8 mouse cellular contexts compared by ENCODE assay signal in the genomic region with DNA sequence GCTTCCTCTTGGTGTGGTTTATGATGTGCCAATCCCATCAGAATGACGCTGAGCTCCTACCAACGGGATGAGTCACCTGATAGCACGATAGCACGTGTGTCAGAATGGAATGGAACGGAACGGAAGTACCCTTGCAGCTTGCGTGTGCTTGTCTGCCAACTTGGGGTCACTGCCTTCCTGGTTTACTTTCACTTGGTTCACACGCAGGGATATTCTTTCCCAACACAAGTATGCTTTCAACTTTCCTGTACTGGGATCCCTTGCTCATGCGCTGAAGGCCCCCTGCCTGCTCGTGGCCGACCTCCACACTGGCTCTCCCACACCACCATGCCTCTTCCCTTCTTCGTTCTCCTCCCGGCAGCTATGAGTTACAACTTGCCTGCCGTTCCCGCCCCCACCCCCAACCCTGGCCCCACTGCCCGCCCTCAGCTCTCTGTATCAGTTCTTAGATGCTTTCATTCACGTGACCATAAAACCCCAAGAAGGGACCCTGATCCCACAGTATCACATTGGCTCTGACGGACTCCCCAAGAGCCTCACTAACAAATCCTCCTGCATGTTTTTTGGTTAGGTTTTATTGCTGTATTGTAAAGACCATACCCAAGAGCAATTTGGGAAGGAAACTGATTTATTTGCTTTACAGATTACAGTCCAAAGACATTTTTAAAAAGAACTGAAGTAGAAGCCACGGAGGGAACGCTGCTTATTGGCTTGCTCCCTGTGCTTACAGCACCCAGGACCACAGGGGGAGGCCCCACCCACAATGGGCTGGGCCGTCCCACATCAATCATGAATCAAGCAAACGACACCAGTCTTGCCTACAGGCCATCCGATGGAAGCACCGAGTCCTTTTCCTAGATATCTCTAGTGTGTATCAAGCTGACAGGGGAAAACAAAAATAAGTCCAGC. TPM values are rescaled to one million over a fixed set of nuclear protein-coding genes. Genes with fewer than 3 reads are reported as not detected.
DNase-seq lines count a peak whose midpoint lies in the region; ATAC-seq and TF ChIP-seq lines count a peak whose summit lies in the region.

No protein-coding gene starts in this region.

- peak; percentile 48; the same call in 1 of the 2 replicates for ATAC-seq in heart, postnatal 0 days (ENCODE audit: insufficient read depth, low read depth)
- peak; percentile 78; the same call in 1 of the 2 replicates for ATAC-seq in stomach, embryonic 16.5 days (ENCODE audit: insufficient read depth, low FRiP score)

- 14% methylated on average over 24 of the region's 24 CpGs for WGBS in heart, postnatal 0 days
- WGBS in limb, embryonic 10.5 days, result 27% methylated on average over 24 of the region's 24 CpGs
- 38% methylated on average over 24 of the region's 24 CpGs for WGBS in midbrain, embryonic 10.5 days
- WGBS in stomach, embryonic 16.5 days, result 18% methylated on average over 24 of the region's 24 CpGs

- H3K36me3 ChIP-seq in heart, postnatal 0 days (replicated peaks; ENCODE audit: control insufficient read depth, insufficient read depth, low read length), result peaks cover 21% of the 10 kb centered on the region
- peaks cover 24% of the 10 kb centered on the region for H3K36me3 ChIP-seq in limb, embryonic 10.5 days
- peaks cover 26% of the 10 kb centered on the region for H3K36me3 ChIP-seq in midbrain, embryonic 10.5 days
- H3K36me3 ChIP-seq in stomach, embryonic 16.5 days (ENCODE audit: control insufficient read depth, insufficient read depth, low read length), result peaks cover 7% of the 10 kb centered on the region

- no peak for TF ChIP-seq CTCF in heart, postnatal 0 days (IDR thresholded peaks at IDR 0.05; ENCODE audit: low read depth)

- peaks cover 26% of the 10 kb centered on the region for H3K4me1 ChIP-seq in heart, postnatal 0 days (ENCODE audit: control insufficient read depth, insufficient read depth)
- H3K4me1 ChIP-seq in limb, embryonic 10.5 days, result peaks cover 22% of the 10 kb centered on the region
- H3K4me1 ChIP-seq in midbrain, embryonic 10.5 days, result peaks cover 32% of the 10 kb centered on the region
- peaks cover 11% of the 10 kb centered on the region for H3K4me1 ChIP-seq in stomach, embryonic 16.5 days (ENCODE audit: control insufficient read depth, insufficient read depth, low read length)

- peak overlapping the region; percentile 86 for H3K27ac ChIP-seq in heart, postnatal 0 days (ENCODE audit: low read depth)
- H3K27ac ChIP-seq in limb, embryonic 10.5 days, result peak overlapping the region; percentile 81; the same call in 1 of the 2 replicates
- H3K27ac ChIP-seq in midbrain, embryonic 10.5 days (replicated peaks), result peak overlapping the region; percentile 83; the same call in 1 of the 2 replicates
- H3K27ac ChIP-seq in stomach, embryonic 16.5 days (ENCODE audit: low read length), result peak overlapping the region; percentile 86

- DNase-seq in ovary, adult 18-20 months (ENCODE audit: low spot score), result peak; percentile 48
- DNase-seq in ovary, postnatal 36 days (ENCODE audit: low spot score), result no peak
- peak; percentile 45 for DNase-seq in embryo, embryonic 9.5 days (ENCODE audit: extremely low spot score)
- DNase-seq in heart, postnatal 0 days (ENCODE audit: low spot score), result peak; percentile 47
- DNase-seq in limb, embryonic 10.5 days (ENCODE audit: low spot score), result no peak
- DNase-seq in midbrain, embryonic 10.5 days (ENCODE audit: low spot score), result no peak
- no peak for DNase-seq in right cerebral cortex, postnatal 25 days

- 0 out of 2 replicates have a peak overlapping the region, but pooled peaks have one; percentile 18 for H3K9ac ChIP-seq in heart, postnatal 0 days (replicated peaks; ENCODE audit: low read depth, low read length)
- peak overlapping the region; percentile 56 for H3K9ac ChIP-seq in stomach, embryonic 16.5 days (ENCODE audit: low read length)

- no peaks in the 10 kb centered on the region for H3K9me3 ChIP-seq in heart, postnatal 0 days (replicated peaks; ENCODE audit: control insufficient read depth, low read length)
- no peaks in the 10 kb centered on the region for H3K9me3 ChIP-seq in limb, embryonic 10.5 days (replicated peaks)
- no peaks in the 10 kb centered on the region for H3K9me3 ChIP-seq in midbrain, embryonic 10.5 days (replicated peaks)
- H3K9me3 ChIP-seq in stomach, embryonic 16.5 days (replicated peaks; ENCODE audit: control insufficient read depth, low read length), result no peaks in the 10 kb centered on the region

- peak overlapping the region; percentile 99 for H3K4me3 ChIP-seq in heart, postnatal 0 days (ENCODE audit: low read depth, low read length)
- H3K4me3 ChIP-seq in limb, embryonic 10.5 days, result peak overlapping the region; percentile 95
- peak overlapping the region; percentile 100 for H3K4me3 ChIP-seq in midbrain, embryonic 10.5 days
- H3K4me3 ChIP-seq in stomach, embryonic 16.5 days (replicated peaks; ENCODE audit: low read length), result peak overlapping the region; percentile 90

- H3K27me3 ChIP-seq in heart, postnatal 0 days (ENCODE audit: control insufficient read depth, insufficient read depth, low read length), result no peaks in the 10 kb centered on the region
- H3K27me3 ChIP-seq in limb, embryonic 10.5 days (ENCODE audit: low read depth, poor library complexity, severe bottlenecking), result no peaks in the 10 kb centered on the region
- H3K27me3 ChIP-seq in midbrain, embryonic 10.5 days (ENCODE audit: low read depth, poor library complexity, severe bottlenecking), result no peaks in the 10 kb centered on the region
- H3K27me3 ChIP-seq in stomach, embryonic 16.5 days (ENCODE audit: control insufficient read depth, insufficient read depth, low read length), result no peaks in the 10 kb centered on the region

- peak overlapping the region; percentile 89 for H3K4me2 ChIP-seq in heart, postnatal 0 days (ENCODE audit: low read depth, low read length)
- H3K4me2 ChIP-seq in stomach, embryonic 16.5 days (ENCODE audit: low read depth, low read length), result peak overlapping the region; percentile 74

- no peak for TF ChIP-seq EP300 in heart, postnatal 0 days (IDR thresholded peaks at IDR 0.05; ENCODE audit: low read depth)

RNA-seq across cellular contexts. Expression of a gene that starts 1.3 kb away (rescaled TPM):
- total RNA-seq in heart, postnatal 0 days (2014; rRNA removed; ENCODE audit: low replicate concordance), result 6.5 and 11.4 TPM in 2 replicates
- polyA plus RNA-seq in heart, postnatal 0 days (2015; fragmentation: Nextera tagmentation; extraction: Ambion mirVana), result 11.7 TPM in 2 replicates
- polyA plus RNA-seq in limb, embryonic 10.5 days (2016; fragmentation: Nextera tagmentation; extraction: Ambion mirVana), result 43.5 and 44.4 TPM in 2 replicates
- polyA plus RNA-seq in midbrain, embryonic 10.5 days (2016; fragmentation: Nextera tagmentation; extraction: Ambion mirVana), result 43.0 and 47.6 TPM in 2 replicates
- polyA plus RNA-seq in stomach, embryonic 16.5 days (2015; fragmentation: Nextera tagmentation; extraction: Ambion mirVana), result 27.6 and 28.0 TPM in 2 replicates

RNA-seq across cellular contexts. Expression of a gene that starts 17.9 kb away (rescaled TPM):
- total RNA-seq in heart, postnatal 0 days (2014; rRNA removed; ENCODE audit: low replicate concordance), result 57.9 and 65.2 TPM in 2 replicates
- 14.1 and 18.2 TPM in 2 replicates for polyA plus RNA-seq in heart, postnatal 0 days (2015; fragmentation: Nextera tagmentation; extraction: Ambion mirVana)
- 56.2 and 59.2 TPM in 2 replicates for polyA plus RNA-seq in limb, embryonic 10.5 days (2016; fragmentation: Nextera tagmentation; extraction: Ambion mirVana)
- polyA plus RNA-seq in midbrain, embryonic 10.5 days (2016; fragmentation: Nextera tagmentation; extraction: Ambion mirVana), result 48.7 and 51.0 TPM in 2 replicates
- 30.2 and 30.8 TPM in 2 replicates for polyA plus RNA-seq in stomach, embryonic 16.5 days (2015; fragmentation: Nextera tagmentation; extraction: Ambion mirVana)

RNA-seq across cellular contexts. Expression of a gene that starts 18.0 kb away (rescaled TPM):
- 12.5 and 16.1 TPM in 2 replicates for total RNA-seq in heart, postnatal 0 days (2014; rRNA removed; ENCODE audit: low replicate concordance)
- 12.6 and 13.5 TPM in 2 replicates for polyA plus RNA-seq in heart, postnatal 0 days (2015; fragmentation: Nextera tagmentation; extraction: Ambion mirVana)
- polyA plus RNA-seq in limb, embryonic 10.5 days (2016; fragmentation: Nextera tagmentation; extraction: Ambion mirVana), result 38.9 and 39.1 TPM in 2 replicates
- 35.9 and 43.0 TPM in 2 replicates for polyA plus RNA-seq in midbrain, embryonic 10.5 days (2016; fragmentation: Nextera tagmentation; extraction: Ambion mirVana)
- polyA plus RNA-seq in stomach, embryonic 16.5 days (2015; fragmentation: Nextera tagmentation; extraction: Ambion mirVana), result 30.2 and 36.4 TPM in 2 replicates

RNA-seq across cellular contexts. Expression of a gene that starts 30.9 kb away (rescaled TPM):
- total RNA-seq in heart, postnatal 0 days (2014; rRNA removed; ENCODE audit: low replicate concordance), result not detected in 2 replicates
- 0.05 TPM in 1 of 2 replicates, not detected in the other for polyA plus RNA-seq in heart, postnatal 0 days (2015; fragmentation: Nextera tagmentation; extraction: Ambion mirVana)
- 0.14 and 0.25 TPM in 2 replicates for polyA plus RNA-seq in limb, embryonic 10.5 days (2016; fragmentation: Nextera tagmentation; extraction: Ambion mirVana)
- 0.26 and 0.34 TPM in 2 replicates for polyA plus RNA-seq in midbrain, embryonic 10.5 days (2016; fragmentation: Nextera tagmentation; extraction: Ambion mirVana)
- polyA plus RNA-seq in stomach, embryonic 16.5 days (2015; fragmentation: Nextera tagmentation; extraction: Ambion mirVana), result 0.16 and 0.19 TPM in 2 replicates

RNA-seq across cellular contexts. Expression of a gene that starts 48.4 kb away (rescaled TPM):
- 86.1 and 96.0 TPM in 2 replicates for total RNA-seq in heart, postnatal 0 days (2014; rRNA removed; ENCODE audit: low replicate concordance)
- 42.9 and 43.8 TPM in 2 replicates for polyA plus RNA-seq in heart, postnatal 0 days (2015; fragmentation: Nextera tagmentation; extraction: Ambion mirVana)
- 37.5 and 38.0 TPM in 2 replicates for polyA plus RNA-seq in limb, embryonic 10.5 days (2016; fragmentation: Nextera tagmentation; extraction: Ambion mirVana)
- 35.9 and 37.0 TPM in 2 replicates for polyA plus RNA-seq in midbrain, embryonic 10.5 days (2016; fragmentation: Nextera tagmentation; extraction: Ambion mirVana)
- 40.0 and 43.0 TPM in 2 replicates for polyA plus RNA-seq in stomach, embryonic 16.5 days (2015; fragmentation: Nextera tagmentation; extraction: Ambion mirVana)

Comparison
In these comparisons a context has a peak if more than half of its experiments do, and no peak if none do; other contexts are left out.
1. DNase-seq: peak in ovary, adult 18-20 months (single experiment), embryo, embryonic 9.5 days (single experiment) and heart, postnatal 0 days (single experiment); none in ovary, postnatal 36 days (single experiment), limb, embryonic 10.5 days (single experiment), midbrain, embryonic 10.5 days (single experiment) and right cerebral cortex, postnatal 25 days (single experiment).
2. Peak in every context shown above with its lines, with median percentiles within 50 percentile points of each other: H3K27ac ChIP-seq and H3K4me3 ChIP-seq.